Mouse (Mus musculus): ENCODE measurements around the gene Slc4a4. TPM values are rescaled to one million over a fixed set of nuclear protein-coding genes. Genes with fewer than 3 reads are reported as not detected.

The Slc4a4 gene
- total RNA-seq, 2 experiments from 2014 or later = not detected

GRCm38 (mm10) chr5:89223744-89224368, 337.2 kb downstream of the Slc4a4 start:
- ATAC-seq (replicated peaks; ENCODE audit: low FRiP score, poor library complexity, severe bottlenecking) = no peak

GRCm38 (mm10) chr5:89227948-89228347, 341.3 kb downstream of the Slc4a4 start:
- no peak for ATAC-seq (replicated peaks; ENCODE audit: low FRiP score, poor library complexity, severe bottlenecking)

GRCm38 (mm10) chr5:89229606-89230005, 343.0 kb downstream of the Slc4a4 start:
- no peak for ATAC-seq (replicated peaks; ENCODE audit: low FRiP score, poor library complexity, severe bottlenecking)

- ATAC-seq (replicated peaks; ENCODE audit: low FRiP score, poor library complexity, severe bottlenecking) = no peak
Observed at GRCm38 (mm10) chr5:89232313-89232712, 345.7 kb downstream of the Slc4a4 start.

- no peak for ATAC-seq (replicated peaks; ENCODE audit: low FRiP score, poor library complexity, severe bottlenecking)
Observed at GRCm38 (mm10) chr5:89251806-89252205, 365.2 kb downstream of the Slc4a4 start.

- no peak for ATAC-seq (replicated peaks; ENCODE audit: low FRiP score, poor library complexity, severe bottlenecking)
Observed at GRCm38 (mm10) chr5:89259804-89260492, 373.3 kb downstream of the Slc4a4 start.

GRCm38 (mm10) chr5:89277049-89277448, 390.4 kb downstream of the Slc4a4 start:
- no peak for ATAC-seq (replicated peaks; ENCODE audit: low FRiP score, poor library complexity, severe bottlenecking)

- ATAC-seq (replicated peaks; ENCODE audit: low FRiP score, poor library complexity, severe bottlenecking) = no peak
Observed at GRCm38 (mm10) chr5:89277616-89278015, 391.0 kb downstream of the Slc4a4 start.

- ATAC-seq (replicated peaks; ENCODE audit: low FRiP score, poor library complexity, severe bottlenecking) = no peak
Observed at GRCm38 (mm10) chr5:89278309-89278708, 391.7 kb downstream of the Slc4a4 start.

- no peak for ATAC-seq (replicated peaks; ENCODE audit: low FRiP score, poor library complexity, severe bottlenecking)
Observed at GRCm38 (mm10) chr5:89280312-89280863, 393.8 kb downstream of the Slc4a4 start.

Other genes starting within 250 kb of the Slc4a4 start
- gene Grsf1, start 210.6 kb upstream of the Slc4a4 start, total RNA-seq (2015; ENCODE audit: low replicate concordance) = 15.9 and 26.3 TPM in 2 replicates
- 17.6 and 31.3 TPM in 2 replicates for gene Grsf1, start 210.6 kb upstream of the Slc4a4 start, total RNA-seq (2017; ENCODE audit: low replicate concordance)
- 21.7 and 33.6 TPM in 2 replicates for gene Mob1b, start 166.0 kb upstream of the Slc4a4 start, total RNA-seq (2015; ENCODE audit: low replicate concordance)
- gene Mob1b, start 166.0 kb upstream of the Slc4a4 start, total RNA-seq (2017; ENCODE audit: low replicate concordance) = 15.7 and 19.4 TPM in 2 replicates
- 66.0 and 106 TPM in 2 replicates for gene Dck, start 121.8 kb upstream of the Slc4a4 start, total RNA-seq (2015; ENCODE audit: low replicate concordance)
- 75.0 and 113 TPM in 2 replicates for gene Dck, start 121.8 kb upstream of the Slc4a4 start, total RNA-seq (2017; ENCODE audit: low replicate concordance)

Measured in erythroblast, adult 5-6 weeks (primary cell).